Mouse (Mus musculus) myocyte (in vitro differentiated cells): ENCODE measurements around the gene AL732309.1. TPM values are rescaled to one million over a fixed set of nuclear protein-coding genes. Genes with fewer than 3 reads are reported as not detected.

Source experiments
- H3K27me3 ChIP-seq: one replicate; pipeline ENCODE4 v1.6.1; 2011; ENCODE audit not compliant: control insufficient read depth, insufficient read depth, insufficient read length
- H3K36me3 ChIP-seq: one replicate; pipeline ENCODE4 v1.6.1; 2011; ENCODE audit not compliant: control insufficient read depth, insufficient read depth
- H3K4me2 ChIP-seq: one replicate; pipeline ENCODE4 v1.6.1; 2011; ENCODE audit warnings: low read depth, control low read depth
- H3K4me3 ChIP-seq: one replicate; pipeline ENCODE4 v1.5.1; 2011; ENCODE audit warnings: mild to moderate bottlenecking, control low read depth, moderate library complexity
- H3K79me2 ChIP-seq: one replicate; pipeline ENCODE4 v1.6.1; 2011; ENCODE audit not compliant: control insufficient read depth, insufficient read depth
- H3ac ChIP-seq: one replicate; pipeline ENCODE4 v1.6.1; 2011; ENCODE audit not compliant: control insufficient read depth, insufficient read length
- CEBPB ChIP-seq: IDR thresholded peaks from 2 replicates; pipeline ENCODE4 v1.6.1; 2011; ENCODE audit warnings: mild to moderate bottlenecking, moderate library complexity; ENCODE audit not compliant: poor library complexity, insufficient read depth, severe bottlenecking
- E2F4 ChIP-seq: IDR thresholded peaks from one replicate; pipeline ENCODE4 v1.6.1; 2011; ENCODE audit warnings: mild to moderate bottlenecking, control low read depth, moderate library complexity; ENCODE audit not compliant: insufficient read depth
- MAX ChIP-seq: IDR thresholded peaks from one replicate; pipeline ENCODE4 v1.6.1; 2011; ENCODE audit warnings: low read depth, mild to moderate bottlenecking, control low read depth
- MYOD1 ChIP-seq, 3 experiments: IDR thresholded peaks; one replicate each; pipeline ENCODE4 v1.6.1; 2011; ENCODE audit warnings: control low read depth in 2 of 3, low read depth in 2 of 3, mild to moderate bottlenecking in 2 of 3, moderate library complexity in 1 of 3; ENCODE audit not compliant: insufficient read length in 2 of 3, control insufficient read depth in 1 of 3
- MYOG ChIP-seq, 3 experiments: IDR thresholded peaks; one replicate each; pipeline ENCODE4 v1.6.1; 2011; ENCODE audit warnings: control low read depth in 2 of 3, low read depth in 2 of 3, mild to moderate bottlenecking in 2 of 3; ENCODE audit not compliant: insufficient read length in 2 of 3, control insufficient read depth in 1 of 3, insufficient read depth in 1 of 3
- POLR2A ChIP-seq: IDR thresholded peaks from one replicate; pipeline ENCODE4 v1.6.1; 2011; ENCODE audit warnings: low read depth, mild to moderate bottlenecking, control low read depth, moderate library complexity; ENCODE audit not compliant: insufficient read length
- POLR2AphosphoS2 ChIP-seq: IDR thresholded peaks from one replicate; pipeline ENCODE4 v1.6.1; 2011; ENCODE audit warnings: low read depth, control low read depth; ENCODE audit not compliant: insufficient read length
- REST ChIP-seq: IDR thresholded peaks from one replicate; pipeline ENCODE4 v1.6.1; 2011; ENCODE audit warnings: mild to moderate bottlenecking, control low read depth, moderate library complexity; ENCODE audit not compliant: insufficient read depth, insufficient read length
- SRF ChIP-seq: IDR thresholded peaks from one replicate; pipeline ENCODE4 v1.6.1; 2011; ENCODE audit warnings: low read depth; ENCODE audit not compliant: control insufficient read depth, insufficient read length
- TCF12 ChIP-seq: IDR thresholded peaks from one replicate; pipeline ENCODE4 v1.6.1; 2011; ENCODE audit warnings: mild to moderate bottlenecking, control low read depth; ENCODE audit not compliant: poor library complexity, insufficient read depth, severe bottlenecking
- TCF3 ChIP-seq: IDR thresholded peaks from one replicate; pipeline ENCODE4 v1.6.1; 2011; ENCODE audit warnings: low read depth, control low read depth; ENCODE audit not compliant: insufficient read length
- USF1 ChIP-seq: IDR thresholded peaks from one replicate; pipeline ENCODE4 v1.6.1; 2011; ENCODE audit warnings: low read depth, mild to moderate bottlenecking, control low read depth, moderate library complexity
- polyA plus RNA-seq: library from polyadenylated mRNA; unstranded; fragments of >200 nt; fragmentation: generic; extraction: Trizol; gene quantifications from one replicate; pipeline ENCODE4 v1.2.1, GENCODE M21; 2012; ENCODE audit warnings: missing spikeins

AL732309.1 gene
- polyA plus RNA-seq, 1 experiment = 4.5 TPM

- no peak overlapping the region for H3K4me3 ChIP-seq
- TF ChIP-seq POLR2A (peak; percentile 37), TCF12 (no peak), POLR2AphosphoS2 (peak; percentile 86), SRF (no peak)
These were observed 25.3 kb downstream of the AL732309.1 start for GRCm38 (mm10) chr2:25221331-25221772.

DNA sequence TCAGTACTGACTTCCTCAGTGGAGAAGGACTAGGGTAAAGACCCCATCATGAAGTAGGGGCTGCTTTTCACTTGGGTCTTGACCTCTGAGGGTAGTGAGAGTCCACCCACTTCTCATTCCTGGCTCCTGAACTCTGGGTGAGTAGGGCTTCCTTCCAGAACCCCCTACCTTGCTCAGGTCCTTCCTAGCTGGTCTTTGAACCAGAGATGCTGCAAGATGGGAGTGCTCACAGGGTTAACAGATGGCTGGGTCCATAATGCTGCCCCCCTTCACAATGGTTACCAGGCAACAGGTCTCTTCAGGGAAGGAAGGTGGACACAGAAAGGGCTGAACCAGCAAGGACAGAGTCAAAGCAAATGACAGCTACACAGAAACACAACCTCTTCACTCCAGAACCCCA, 28.2 kb downstream of the AL732309.1 start, which contains the start of gene Fam166a:
Fam166a (plus strand) TSS at position 301 of the 400 bp plus-strand sequence.
- peaks cover 20% of the 10 kb centered on the region for H3K36me3 ChIP-seq
- H3K4me3 ChIP-seq = no peak within 1 kb of the TSS
- TF ChIP-seq TCF3 = no peak
- no peak for TF ChIP-seq USF1
- TF ChIP-seq POLR2A = no peak
- TF ChIP-seq POLR2AphosphoS2 = no peak
- TF ChIP-seq MAX = no peak
- TF ChIP-seq CEBPB = no peak
- TF ChIP-seq SRF = no peak
- TF ChIP-seq TCF12 = no peak
- TF ChIP-seq MYOD1 (IDR thresholded peaks at IDR 0.05; ENCODE audit: control insufficient read depth in 1 of 3, insufficient read length in 2 of 3, low read depth in 2 of 3) = no peak
- no peak for TF ChIP-seq E2F4
- TF ChIP-seq REST = no peak
- no peak for TF ChIP-seq MYOG (IDR thresholded peaks at IDR 0.05; ENCODE audit: control insufficient read depth in 1 of 3, insufficient read depth in 1 of 3, insufficient read length in 2 of 3, low read depth in 2 of 3)
- no peak within 1 kb of the TSS for H3ac ChIP-seq
- peaks cover 5% of the 10 kb centered on the region for H3K79me2 ChIP-seq
- no peaks in the 10 kb centered on the region for H3K27me3 ChIP-seq
- H3K4me2 ChIP-seq = no peak within 1 kb of the TSS

More at GRCm38 (mm10) chr2:25221331-25221772, 25.3 kb downstream of the AL732309.1 start:
- Histone ChIP-seq H3K27me3 (no peaks in the 10 kb centered on the region), H3ac (no peak overlapping the region), H3K79me2 (peaks cover 11% of the 10 kb centered on the region), H3K4me2 (no peak overlapping the region), H3K36me3 (peaks cover 23% of the 10 kb centered on the region)

GRCm38 (mm10) chr2:25217666-25218065, 29.0 kb downstream of the AL732309.1 start:
- no peak overlapping the region for H3K4me2 ChIP-seq
- no peaks in the 10 kb centered on the region for H3K27me3 ChIP-seq
- no peaks in the 10 kb centered on the region for H3K79me2 ChIP-seq
- H3K4me3 ChIP-seq = no peak overlapping the region
- H3K36me3 ChIP-seq = peaks cover 15% of the 10 kb centered on the region
- H3ac ChIP-seq = no peak overlapping the region
- TF ChIP-seq REST = no peak

GRCm38 (mm10) chr2:25214444-25214843, 32.2 kb downstream of the AL732309.1 start, which contains the start of gene Stpg3:
TSS of gene Stpg3 (minus strand) at chr2:25214637.
- H3K36me3 ChIP-seq = no peaks in the 10 kb centered on the region
- no peak within 1 kb of the TSS for H3K4me3 ChIP-seq
- no peaks in the 10 kb centered on the region for H3K27me3 ChIP-seq
- H3K4me2 ChIP-seq = no peak within 1 kb of the TSS
- TF ChIP-seq CEBPB = no peak
- TF ChIP-seq MYOG (IDR thresholded peaks at IDR 0.05; ENCODE audit: control insufficient read depth in 1 of 3, insufficient read depth in 1 of 3, insufficient read length in 2 of 3, low read depth in 2 of 3) = no peak
- TF ChIP-seq MAX = no peak
- TF ChIP-seq USF1 = no peak
- no peak for TF ChIP-seq MYOD1 (IDR thresholded peaks at IDR 0.05; ENCODE audit: control insufficient read depth in 1 of 3, insufficient read length in 2 of 3, low read depth in 2 of 3)
- TF ChIP-seq E2F4 = no peak
- H3ac ChIP-seq = no peak within 1 kb of the TSS
- H3K79me2 ChIP-seq = peaks cover 15% of the 10 kb centered on the region

DNA sequence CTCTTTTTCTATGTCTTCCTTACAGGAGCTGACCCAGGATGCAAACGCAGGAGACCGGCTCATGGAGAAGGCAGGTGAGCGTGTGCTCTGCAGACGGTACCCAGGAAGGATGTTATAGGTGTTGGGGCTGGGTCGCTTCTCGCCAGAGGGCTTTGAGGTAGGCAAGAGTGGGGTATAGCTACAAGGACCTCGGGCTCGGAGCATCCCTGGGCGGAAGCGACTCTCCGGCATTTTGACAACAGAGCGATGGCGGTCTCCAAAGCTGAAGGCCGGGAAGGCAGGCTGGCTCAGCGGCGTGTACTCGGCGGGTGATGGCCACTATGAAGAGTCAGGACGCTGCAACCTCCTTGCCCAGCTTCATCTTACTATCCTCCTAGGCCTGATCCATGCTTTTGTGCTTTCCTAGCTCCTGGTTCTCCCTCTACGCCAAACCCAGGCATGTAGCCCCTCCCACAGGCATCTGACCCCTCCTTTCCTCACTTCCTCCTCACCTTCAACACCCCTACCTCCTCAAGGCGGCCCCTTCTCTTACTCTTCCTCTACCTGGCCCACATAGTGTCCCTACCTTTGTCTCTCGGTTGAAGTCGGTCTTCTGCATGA, 33.3 kb downstream of the AL732309.1 start:
- TF ChIP-seq SRF = no peak
- no peak for TF ChIP-seq POLR2A
- no peak for TF ChIP-seq E2F4
- TF ChIP-seq REST = no peak
- no peak for TF ChIP-seq TCF3
- TF ChIP-seq USF1 = no peak
- TF ChIP-seq CEBPB = no peak
- no peak for TF ChIP-seq MYOG (IDR thresholded peaks at IDR 0.05; ENCODE audit: control insufficient read depth in 1 of 3, insufficient read depth in 1 of 3, insufficient read length in 2 of 3, low read depth in 2 of 3)
- no peak for TF ChIP-seq TCF12
- TF ChIP-seq POLR2AphosphoS2 = no peak
- no peak for TF ChIP-seq MAX
- no peak for TF ChIP-seq MYOD1 (IDR thresholded peaks at IDR 0.05; ENCODE audit: control insufficient read depth in 1 of 3, insufficient read length in 2 of 3, low read depth in 2 of 3)
- Histone ChIP-seq H3K27me3 (no peaks in the 10 kb centered on the region), H3K36me3 (no peaks in the 10 kb centered on the region), H3K4me3 (no peak overlapping the region), H3K4me2 (no peak overlapping the region), H3ac (no peak overlapping the region), H3K79me2 (peaks cover 20% of the 10 kb centered on the region)
